Mouse (Mus musculus): ENCODE measurements around the gene Efna5. TPM values are rescaled to one million over a fixed set of nuclear protein-coding genes. Genes with fewer than 3 reads are reported as not detected.

Gene Efna5
- polyA plus RNA-seq (2012; ENCODE audit: insufficient read depth, low replicate concordance) = not detected in 2 replicates

- Histone ChIP-seq H3K9me3 (no peaks in the 10 kb centered on the region), H3K27me3 (replicated peaks) (peaks cover 64% of the 10 kb centered on the region), H3K4me3 (replicated peaks) (peak within 1 kb of the TSS; percentile 88), H3K4me1 (peaks cover 44% of the 10 kb centered on the region), H3K36me3 (replicated peaks; ENCODE audit: low read length) (no peaks in the 10 kb centered on the region)
- no peak for TF ChIP-seq GATA1 (IDR thresholded peaks at IDR 0.05; ENCODE audit: borderline replicate concordance, low read length)
- no peak for TF ChIP-seq FLI1 (IDR thresholded peaks at IDR 0.05; ENCODE audit: low read length)
These were observed at the start of gene Efna5 for GRCm38 (mm10) chr17:62881176-62881790. Efna5 (minus strand) TSS chr17:62881317.

GRCm38 (mm10) chr17:62915304-62915703, 34.2 kb upstream of the Efna5 start:
- no peaks in the 10 kb centered on the region for H3K36me3 ChIP-seq (replicated peaks; ENCODE audit: low read length)
- no peak for TF ChIP-seq FLI1 (IDR thresholded peaks at IDR 0.05; ENCODE audit: low read length)
- TF ChIP-seq GATA1 (IDR thresholded peaks at IDR 0.05; ENCODE audit: borderline replicate concordance, low read length) = no peak
- no peak overlapping the region for H3K4me3 ChIP-seq (replicated peaks)
- H3K27me3 ChIP-seq (replicated peaks) = no peaks in the 10 kb centered on the region
- no peaks in the 10 kb centered on the region for H3K4me1 ChIP-seq
- peaks cover 8% of the 10 kb centered on the region; the same call in 1 of the 2 replicates for H3K9me3 ChIP-seq

- Histone ChIP-seq H3K9me3 (peaks cover 14% of the 10 kb centered on the region), H3K36me3 (replicated peaks; ENCODE audit: low read length) (no peaks in the 10 kb centered on the region), H3K27me3 (replicated peaks) (no peaks in the 10 kb centered on the region), H3K4me3 (replicated peaks) (no peak overlapping the region), H3K4me1 (no peaks in the 10 kb centered on the region)
- TF ChIP-seq FLI1 (IDR thresholded peaks at IDR 0.05; ENCODE audit: low read length) = no peak
- no peak for TF ChIP-seq GATA1 (IDR thresholded peaks at IDR 0.05; ENCODE audit: borderline replicate concordance, low read length)
These were observed 24.8 kb upstream of the Efna5 start for GRCm38 (mm10) chr17:62905692-62906445.

GRCm38 (mm10) chr17:62899066-62899465, 17.9 kb upstream of the Efna5 start:
- Histone ChIP-seq H3K27me3 (replicated peaks) (no peaks in the 10 kb centered on the region), H3K4me1 (no peaks in the 10 kb centered on the region), H3K36me3 (replicated peaks; ENCODE audit: low read length) (no peaks in the 10 kb centered on the region), H3K9me3 (peaks cover 8% of the 10 kb centered on the region; the same call in 1 of the 2 replicates), H3K4me3 (replicated peaks) (no peak overlapping the region)
- no peak for TF ChIP-seq GATA1 (IDR thresholded peaks at IDR 0.05; ENCODE audit: borderline replicate concordance, low read length)
- TF ChIP-seq FLI1 (IDR thresholded peaks at IDR 0.05; ENCODE audit: low read length) = no peak

- Histone ChIP-seq H3K27me3 (replicated peaks) (peaks cover 2% of the 10 kb centered on the region), H3K9me3 (no peaks in the 10 kb centered on the region), H3K4me3 (replicated peaks) (no peak overlapping the region), H3K36me3 (replicated peaks; ENCODE audit: low read length) (no peaks in the 10 kb centered on the region), H3K4me1 (no peaks in the 10 kb centered on the region)
- TF ChIP-seq GATA1 (IDR thresholded peaks at IDR 0.05; ENCODE audit: borderline replicate concordance, low read length) = no peak
These were observed 8.9 kb upstream of the Efna5 start for GRCm38 (mm10) chr17:62889991-62890390.

- no peaks in the 10 kb centered on the region for H3K36me3 ChIP-seq (replicated peaks; ENCODE audit: low read length)
- peak overlapping the region; percentile 83 for H3K4me3 ChIP-seq (replicated peaks)
- peaks cover 55% of the 10 kb centered on the region for H3K27me3 ChIP-seq (replicated peaks)
- H3K4me1 ChIP-seq = peaks cover 44% of the 10 kb centered on the region
- no peaks in the 10 kb centered on the region for H3K9me3 ChIP-seq
- TF ChIP-seq FLI1 (IDR thresholded peaks at IDR 0.05; ENCODE audit: low read length) (no peak), GATA1 (IDR thresholded peaks at IDR 0.05; ENCODE audit: borderline replicate concordance, low read length) (no peak)
These were observed 3.0 kb upstream of the Efna5 start for GRCm38 (mm10) chr17:62884129-62884506.

- TF ChIP-seq FLI1 (IDR thresholded peaks at IDR 0.05; ENCODE audit: low read length) = no peak
- no peak for TF ChIP-seq GATA1 (IDR thresholded peaks at IDR 0.05; ENCODE audit: borderline replicate concordance, low read length)
- peak overlapping the region; percentile 88 for H3K4me3 ChIP-seq (replicated peaks)
- peaks cover 60% of the 10 kb centered on the region for H3K27me3 ChIP-seq (replicated peaks)
These were observed 2.5 kb upstream of the Efna5 start for GRCm38 (mm10) chr17:62883476-62884128.

GRCm38 (mm10) chr17:62882726-62883475, 1.8 kb upstream of the Efna5 start:
- H3K36me3 ChIP-seq (replicated peaks; ENCODE audit: low read length) = no peaks in the 10 kb centered on the region
- no peak for TF ChIP-seq GATA1 (IDR thresholded peaks at IDR 0.05; ENCODE audit: borderline replicate concordance, low read length)
- no peak for TF ChIP-seq FLI1 (IDR thresholded peaks at IDR 0.05; ENCODE audit: low read length)
- peaks cover 44% of the 10 kb centered on the region for H3K4me1 ChIP-seq
- H3K27me3 ChIP-seq (replicated peaks) = peaks cover 60% of the 10 kb centered on the region
- no peaks in the 10 kb centered on the region for H3K9me3 ChIP-seq
- H3K4me3 ChIP-seq (replicated peaks) = peak overlapping the region; percentile 88

More at GRCm38 (mm10) chr17:62883476-62884128, 2.5 kb upstream of the Efna5 start:
- no peaks in the 10 kb centered on the region for H3K36me3 ChIP-seq (replicated peaks; ENCODE audit: low read length)
- H3K9me3 ChIP-seq = no peaks in the 10 kb centered on the region
- H3K4me1 ChIP-seq = peaks cover 44% of the 10 kb centered on the region
